Mouse (Mus musculus): ENCODE data around the gene Knop1. TPM values are rescaled to one million over a fixed set of nuclear protein-coding genes. Genes with fewer than 3 reads are reported as not detected.
A peak's percentile ranks its signal among the peaks of the same experiment; 100 is the strongest.

The Knop1 gene
- total and polyA plus RNA-seq, 2 experiments from 2014 or later: 37.5 to 73.2 TPM

DNA sequence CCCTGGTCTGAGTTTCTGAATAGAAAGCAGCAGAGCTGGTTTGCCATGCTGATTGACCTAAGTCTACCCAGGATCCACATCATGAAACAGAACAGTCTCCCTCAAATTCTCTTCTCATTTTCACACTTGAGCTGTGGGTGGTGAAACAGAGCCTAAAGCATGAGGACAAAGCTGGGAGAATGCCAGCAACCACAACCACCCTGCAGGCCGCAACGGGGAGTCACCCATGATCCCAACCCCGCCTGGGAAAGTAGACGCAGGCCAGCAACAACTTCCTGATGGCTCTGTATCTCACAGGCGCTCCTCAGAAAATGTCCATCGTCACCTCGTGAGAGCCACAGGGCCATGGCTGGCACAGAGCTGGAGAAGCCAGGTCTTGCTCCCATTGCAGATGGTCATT is 4.5 kb downstream of the Knop1 start:
- DNase-seq (ENCODE audit: low spot score): no peak
- no peak for ATAC-seq (ENCODE audit: low FRiP score)
- Histone ChIP-seq H3K4me3 (ENCODE audit: low read depth, low read length) (no peak overlapping the region), H3K36me3 (ENCODE audit: insufficient read depth, low read length) (peaks cover 53% of the 10 kb centered on the region), H3K9ac (replicated peaks; ENCODE audit: low read length, poor library complexity, severe bottlenecking) (no peak overlapping the region), H3K9me3 (ENCODE audit: low read length) (no peaks in the 10 kb centered on the region), H3K4me1 (ENCODE audit: insufficient read depth, low read length) (no peaks in the 10 kb centered on the region), H3K27me3 (ENCODE audit: insufficient read depth, low read length) (no peaks in the 10 kb centered on the region), H3K4me2 (ENCODE audit: low read depth, low read length, poor library complexity, severe bottlenecking) (no peak overlapping the region), H3K27ac (ENCODE audit: low read depth, low read length) (no peak overlapping the region)
- TF ChIP-seq CTCF (IDR thresholded peaks at IDR 0.05): no peak
- 91% methylated on average over 7 of the region's 7 CpGs for WGBS

DNA sequence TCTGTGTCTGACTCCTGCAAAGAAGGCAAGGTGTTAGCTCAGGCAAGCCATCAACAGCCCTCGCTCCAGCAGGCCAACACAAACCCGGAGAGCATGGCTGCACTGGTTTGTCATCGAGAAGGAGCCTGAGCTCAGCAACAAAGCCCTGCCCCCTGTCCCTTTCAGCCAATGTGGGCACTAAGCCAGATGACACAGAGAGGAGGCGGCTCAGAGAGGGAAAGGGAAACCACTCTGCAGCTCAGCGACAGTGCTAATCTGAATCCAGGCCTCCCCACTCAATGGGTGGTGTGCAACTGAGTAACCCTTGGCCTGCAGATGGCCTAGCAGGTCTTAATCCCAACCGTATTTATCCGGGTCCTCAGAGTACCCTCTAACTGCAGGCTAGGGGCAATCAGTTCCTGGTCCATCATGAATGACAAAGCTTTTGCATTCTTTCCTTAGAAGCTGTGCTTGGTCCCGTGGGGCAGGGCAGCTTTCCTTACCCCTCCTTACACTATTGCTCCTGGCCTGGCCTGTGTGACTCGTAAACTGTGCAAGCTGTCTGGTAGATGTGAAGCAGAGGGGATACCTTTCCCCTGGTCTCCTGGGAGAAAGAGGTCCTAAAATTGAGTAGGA is 5.3 kb downstream of the Knop1 start:
- 67% methylated on average over 9 of the region's 9 CpGs for WGBS
- no peak for ATAC-seq (ENCODE audit: low FRiP score)

GRCm38 (mm10) chr7:118849543-118850250 is 6.4 kb downstream of the Knop1 start:
- Histone ChIP-seq H3K4me3 (ENCODE audit: low read depth, low read length) (no peak overlapping the region), H3K27me3 (ENCODE audit: insufficient read depth, low read length) (no peaks in the 10 kb centered on the region), H3K4me2 (ENCODE audit: low read depth, low read length, poor library complexity, severe bottlenecking) (no peak overlapping the region), H3K27ac (ENCODE audit: low read depth, low read length) (no peak overlapping the region), H3K36me3 (ENCODE audit: insufficient read depth, low read length) (peaks cover 69% of the 10 kb centered on the region), H3K9me3 (ENCODE audit: low read length) (no peaks in the 10 kb centered on the region), H3K4me1 (ENCODE audit: insufficient read depth, low read length) (no peaks in the 10 kb centered on the region), H3K9ac (replicated peaks; ENCODE audit: low read length, poor library complexity, severe bottlenecking) (no peak overlapping the region)
- 87% methylated on average over 5 of the region's 5 CpGs for WGBS
- ATAC-seq (ENCODE audit: low FRiP score) (no peak), DNase-seq (ENCODE audit: low spot score) (no peak)
- no peak for TF ChIP-seq CTCF (IDR thresholded peaks at IDR 0.05)

More for the DNA sequence above, 5.3 kb downstream of the Knop1 start:
- TF ChIP-seq CTCF (IDR thresholded peaks at IDR 0.05): no peak
- no peak overlapping the region for H3K27ac ChIP-seq (ENCODE audit: low read depth, low read length)
- H3K4me2 ChIP-seq (ENCODE audit: low read depth, low read length, poor library complexity, severe bottlenecking): no peak overlapping the region
- no peaks in the 10 kb centered on the region for H3K4me1 ChIP-seq (ENCODE audit: insufficient read depth, low read length)
- H3K36me3 ChIP-seq (ENCODE audit: insufficient read depth, low read length): peaks cover 61% of the 10 kb centered on the region
- no peak overlapping the region for H3K4me3 ChIP-seq (ENCODE audit: low read depth, low read length)
- H3K9me3 ChIP-seq (ENCODE audit: low read length): no peaks in the 10 kb centered on the region
- H3K27me3 ChIP-seq (ENCODE audit: insufficient read depth, low read length): no peaks in the 10 kb centered on the region
- H3K9ac ChIP-seq (replicated peaks; ENCODE audit: low read length, poor library complexity, severe bottlenecking): no peak overlapping the region
- DNase-seq (ENCODE audit: low spot score): peak; percentile 19

GRCm38 (mm10) chr7:118848796-118849195 is 7.3 kb downstream of the Knop1 start:
- TF ChIP-seq CTCF (IDR thresholded peaks at IDR 0.05): no peak
- Histone ChIP-seq H3K9ac (replicated peaks; ENCODE audit: low read length, poor library complexity, severe bottlenecking) (no peak overlapping the region), H3K9me3 (ENCODE audit: low read length) (no peaks in the 10 kb centered on the region), H3K4me2 (ENCODE audit: low read depth, low read length, poor library complexity, severe bottlenecking) (no peak overlapping the region), H3K27ac (ENCODE audit: low read depth, low read length) (no peak overlapping the region), H3K4me3 (ENCODE audit: low read depth, low read length) (no peak overlapping the region), H3K4me1 (ENCODE audit: insufficient read depth, low read length) (no peaks in the 10 kb centered on the region), H3K36me3 (ENCODE audit: insufficient read depth, low read length) (peaks cover 78% of the 10 kb centered on the region), H3K27me3 (ENCODE audit: insufficient read depth, low read length) (no peaks in the 10 kb centered on the region)
- WGBS: 93% methylated on average over 10 of the region's 10 CpGs
- DNase-seq (ENCODE audit: low spot score) (no peak), ATAC-seq (ENCODE audit: low FRiP score) (no peak)

DNA sequence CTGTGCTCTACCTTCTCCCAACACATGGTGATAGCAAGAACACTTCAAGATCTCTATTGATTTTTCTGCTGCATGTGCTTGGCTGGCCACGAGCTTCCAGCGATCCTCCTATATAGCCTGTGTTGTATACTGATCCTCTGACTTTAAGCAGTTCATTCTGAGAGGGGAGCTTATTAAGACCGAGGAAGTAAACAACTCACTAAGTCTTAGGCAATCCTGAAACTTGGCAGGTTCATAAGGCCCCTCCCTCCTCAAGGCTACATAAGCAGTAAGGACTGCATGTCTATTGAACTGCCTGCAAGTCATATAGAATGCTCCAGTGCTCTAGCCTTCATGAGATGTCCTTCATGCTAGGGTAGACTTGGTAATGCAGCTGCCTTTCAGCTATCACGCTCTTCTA is 9.7 kb downstream of the Knop1 start:
- no peak overlapping the region for H3K4me2 ChIP-seq (ENCODE audit: low read depth, low read length, poor library complexity, severe bottlenecking)
- H3K4me3 ChIP-seq (ENCODE audit: low read depth, low read length): no peak overlapping the region
- H3K36me3 ChIP-seq (ENCODE audit: insufficient read depth, low read length): peaks cover 74% of the 10 kb centered on the region
- H3K27me3 ChIP-seq (ENCODE audit: insufficient read depth, low read length): no peaks in the 10 kb centered on the region
- no peaks in the 10 kb centered on the region for H3K9me3 ChIP-seq (ENCODE audit: low read length)
- DNase-seq (ENCODE audit: low spot score) (no peak), ATAC-seq (ENCODE audit: low FRiP score) (no peak)
- no peaks in the 10 kb centered on the region for H3K4me1 ChIP-seq (ENCODE audit: insufficient read depth, low read length)
- no peak overlapping the region for H3K9ac ChIP-seq (replicated peaks; ENCODE audit: low read length, poor library complexity, severe bottlenecking)
- TF ChIP-seq CTCF (IDR thresholded peaks at IDR 0.05): no peak
- WGBS: 93% methylated on average over 4 of the region's 4 CpGs
- H3K27ac ChIP-seq (ENCODE audit: low read depth, low read length): no peak overlapping the region

- no peak for ATAC-seq (ENCODE audit: low FRiP score)
- peaks cover 72% of the 10 kb centered on the region for H3K36me3 ChIP-seq (ENCODE audit: insufficient read depth, low read length)
Observed at GRCm38 (mm10) chr7:118845141-118845540, 10.9 kb downstream of the Knop1 start.

More at GRCm38 (mm10) chr7:118845141-118845540, 10.9 kb downstream of the Knop1 start:
- H3K4me1 ChIP-seq (ENCODE audit: insufficient read depth, low read length): no peaks in the 10 kb centered on the region
- no peak for DNase-seq (ENCODE audit: low spot score)
- WGBS: 84% methylated on average over 5 of the region's 5 CpGs
- no peak for TF ChIP-seq CTCF (IDR thresholded peaks at IDR 0.05)
- no peaks in the 10 kb centered on the region for H3K27me3 ChIP-seq (ENCODE audit: insufficient read depth, low read length)
- H3K27ac ChIP-seq (ENCODE audit: low read depth, low read length): no peak overlapping the region
- H3K4me3 ChIP-seq (ENCODE audit: low read depth, low read length): no peak overlapping the region
- H3K9me3 ChIP-seq (ENCODE audit: low read length): no peaks in the 10 kb centered on the region
- H3K9ac ChIP-seq (replicated peaks; ENCODE audit: low read length, poor library complexity, severe bottlenecking): no peak overlapping the region
- H3K4me2 ChIP-seq (ENCODE audit: low read depth, low read length, poor library complexity, severe bottlenecking): no peak overlapping the region
